Mouse (Mus musculus) adrenal gland, postnatal 25 days (tissue): ENCODE measurements around the gene Nxnl2. TPM values are rescaled to one million over a fixed set of nuclear protein-coding genes. Genes with fewer than 3 reads are reported as not detected.

Experiments used
- DNase-seq: peaks from one replicate; pipeline ENCODE4 v3.0.0; 2021; ENCODE audit warnings: mixed read lengths
- long read RNA-seq: library from polyadenylated mRNA; stranded (forward); transcript quantifications from one replicate; pipeline ENCODE4 v2.0.0, GENCODE M21; 2021
- total RNA-seq: library from RNA; stranded (reverse); gene quantifications from 2 replicates; pipeline ENCODE4 v1.2.3, GENCODE M21; 2021

Nxnl2 gene
- total RNA-seq = 0.30 TPM in 1 of 2 replicates, not detected in the other
- long read RNA-seq = 0 reads

DNA sequence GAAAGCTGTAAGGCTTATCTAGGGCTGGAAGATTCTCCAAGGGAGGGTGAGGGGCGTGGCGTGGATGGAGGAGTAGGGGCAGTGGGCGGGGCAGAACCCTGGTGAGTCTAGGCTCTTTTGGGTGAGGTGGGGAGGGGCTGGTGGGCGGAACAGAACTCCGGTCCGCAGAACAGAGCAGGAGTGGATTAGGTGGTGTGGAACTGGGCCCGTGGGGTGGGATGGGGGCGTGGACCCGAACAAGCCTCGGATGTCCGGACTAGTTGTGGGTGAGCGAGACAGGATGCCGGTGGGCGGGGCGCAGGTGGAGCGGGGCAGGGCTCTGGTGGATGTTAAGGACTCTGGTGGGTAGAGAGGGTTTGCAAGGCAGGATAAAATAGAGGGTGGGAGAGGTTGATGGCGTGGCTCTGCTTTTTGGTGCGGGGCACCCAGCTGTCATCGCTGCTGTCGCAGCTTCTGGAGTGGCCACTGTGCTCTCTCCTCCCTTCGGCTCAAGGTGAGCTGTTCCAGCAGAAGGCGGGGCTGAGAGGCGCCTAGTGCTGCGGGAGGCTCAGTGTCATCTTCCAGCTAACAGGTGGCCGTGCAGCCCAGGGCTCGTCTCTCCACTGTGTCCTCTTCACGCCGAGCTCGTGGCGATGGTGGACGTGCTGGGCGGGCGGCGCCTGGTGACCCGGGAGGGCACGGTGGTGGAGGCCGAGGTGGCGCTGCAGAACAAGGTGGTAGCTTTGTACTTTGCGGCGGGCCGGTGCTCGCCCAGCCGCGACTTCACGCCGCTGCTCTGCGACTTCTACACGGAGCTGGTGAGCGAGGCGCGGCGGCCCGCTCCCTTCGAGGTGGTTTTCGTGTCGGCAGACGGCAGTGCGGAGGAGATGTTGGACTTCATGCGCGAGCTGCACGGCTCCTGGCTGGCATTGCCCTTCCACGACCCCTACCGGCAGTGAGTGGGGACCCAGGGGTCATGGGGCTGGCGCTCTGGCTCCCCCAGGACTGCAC, at the start of gene Nxnl2:
Gene Nxnl2, plus strand, starts transcription at position 332 of the 990 bp plus-strand sequence.
- peak; percentile 57 for DNase-seq

GRCm38 (mm10) chr13:51121966-51122365, 48.9 kb upstream of the Nxnl2 start:
- DNase-seq = no peak

DNA sequence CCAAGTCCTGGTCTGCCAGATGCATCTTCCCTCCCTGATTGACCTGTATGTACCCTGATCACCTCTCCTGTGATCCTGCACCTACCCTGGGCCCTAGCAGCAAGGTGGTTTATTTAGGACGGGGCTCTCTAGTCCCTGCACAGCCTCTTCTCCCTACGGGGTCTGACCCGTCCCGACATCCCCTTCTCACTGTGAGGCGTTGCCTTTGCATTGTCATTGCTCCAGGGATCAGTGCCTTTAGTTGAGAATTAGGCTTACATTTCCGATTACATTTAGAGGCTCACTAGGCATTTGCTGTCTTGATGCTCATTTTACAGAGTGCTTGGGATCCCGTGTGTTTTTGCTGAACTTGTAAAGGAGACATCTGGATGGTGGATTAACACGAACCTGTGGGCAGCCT, 48.1 kb upstream of the Nxnl2 start:
- no peak for DNase-seq

DNA sequence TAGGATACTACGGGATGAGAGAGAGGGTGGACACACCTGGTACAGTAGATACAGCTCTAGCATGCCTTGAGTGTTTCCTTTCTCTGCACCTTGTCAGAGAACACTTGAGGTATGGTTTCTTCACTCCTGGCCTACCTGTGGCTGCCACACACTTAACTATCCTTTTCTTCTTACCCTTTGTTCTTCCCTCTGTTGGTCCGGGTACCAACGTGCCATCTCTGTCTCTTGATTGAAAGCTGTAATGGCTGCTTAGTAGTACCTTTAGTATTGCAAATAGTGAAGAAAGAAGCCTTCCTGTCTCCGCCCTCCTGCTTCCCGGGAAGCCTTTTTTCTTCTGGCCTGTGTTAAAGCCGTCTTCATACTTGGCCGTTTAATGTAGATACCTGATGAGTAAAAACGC, 45.5 kb upstream of the Nxnl2 start:
- no peak for DNase-seq

DNA sequence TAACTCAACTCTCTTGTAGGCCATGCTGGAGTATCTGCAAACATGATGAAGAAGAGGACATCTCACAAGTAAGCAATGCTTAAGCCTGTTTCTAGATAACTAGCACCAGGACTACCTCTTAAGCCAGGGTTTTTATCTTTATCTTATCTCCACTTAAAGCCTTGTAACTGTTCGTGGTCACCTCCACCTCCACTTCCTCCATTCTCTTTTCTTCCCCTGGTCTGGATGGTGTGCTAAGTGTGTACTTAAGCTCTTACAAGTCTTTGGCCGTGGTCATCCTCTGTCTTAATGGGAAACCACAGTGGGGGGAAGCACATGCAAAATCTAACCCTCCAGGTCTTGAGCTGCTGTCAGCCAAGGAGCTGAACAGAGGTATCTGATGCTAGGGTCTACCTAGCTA, 42.9 kb upstream of the Nxnl2 start:
- DNase-seq = no peak

- no peak for DNase-seq
Observed at GRCm38 (mm10) chr13:51128417-51128816, 42.4 kb upstream of the Nxnl2 start.

DNA sequence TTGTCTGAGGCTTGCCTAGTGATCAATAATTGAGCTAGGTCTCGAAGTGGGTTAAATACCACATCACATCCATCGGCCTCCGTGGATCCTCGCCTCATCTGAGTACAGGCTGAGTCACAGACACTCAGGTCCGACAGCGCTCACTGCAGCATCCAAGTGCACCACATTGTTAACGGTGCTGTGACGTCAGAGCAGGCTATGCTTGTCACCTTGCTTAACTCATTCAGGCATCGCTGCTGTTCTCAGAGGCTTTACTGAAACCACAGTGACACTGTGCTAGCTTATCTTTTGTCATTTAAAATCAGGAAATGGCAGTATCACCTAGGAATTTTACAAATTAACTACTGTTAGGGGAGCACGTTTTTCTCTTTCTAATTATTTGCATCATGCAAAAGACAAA, 39.6 kb upstream of the Nxnl2 start:
- DNase-seq = no peak

- no peak for DNase-seq
Observed at GRCm38 (mm10) chr13:51136315-51136714, 34.5 kb upstream of the Nxnl2 start.

DNA sequence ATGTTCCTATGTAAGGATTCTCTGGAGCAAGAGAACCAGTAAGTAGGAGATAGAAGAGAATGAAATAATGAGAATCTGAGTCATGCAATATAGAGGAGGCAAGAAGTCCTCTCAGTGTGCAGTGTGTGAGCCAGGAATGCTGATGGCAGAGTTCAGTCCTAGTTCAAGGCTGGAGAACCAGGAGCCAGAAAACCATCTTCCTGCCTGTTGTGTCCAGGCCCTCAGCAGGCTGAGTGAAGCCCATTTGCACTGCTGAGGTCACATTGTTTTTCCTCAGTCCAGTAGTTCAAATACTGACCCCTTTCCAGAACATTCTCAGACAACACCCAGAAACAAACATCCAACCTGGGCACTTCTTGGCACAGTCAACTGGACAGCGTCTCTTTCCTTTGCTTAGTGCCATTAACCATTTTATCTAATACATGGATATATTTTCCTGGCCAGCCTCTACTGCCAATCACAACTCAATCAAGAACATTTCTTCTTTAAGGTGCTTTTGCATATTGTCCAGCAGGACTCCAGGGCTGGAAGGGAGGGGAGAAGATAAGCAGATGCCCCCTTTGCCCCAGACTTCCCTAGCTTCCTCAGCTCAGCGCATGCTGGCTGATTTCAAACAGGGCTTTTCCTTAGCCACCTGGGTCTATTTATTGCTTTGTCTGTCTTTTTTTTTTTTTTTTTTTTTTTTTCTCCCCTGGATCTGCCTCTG, 33.7 kb upstream of the Nxnl2 start:
- peak; percentile 19 for DNase-seq

DNA sequence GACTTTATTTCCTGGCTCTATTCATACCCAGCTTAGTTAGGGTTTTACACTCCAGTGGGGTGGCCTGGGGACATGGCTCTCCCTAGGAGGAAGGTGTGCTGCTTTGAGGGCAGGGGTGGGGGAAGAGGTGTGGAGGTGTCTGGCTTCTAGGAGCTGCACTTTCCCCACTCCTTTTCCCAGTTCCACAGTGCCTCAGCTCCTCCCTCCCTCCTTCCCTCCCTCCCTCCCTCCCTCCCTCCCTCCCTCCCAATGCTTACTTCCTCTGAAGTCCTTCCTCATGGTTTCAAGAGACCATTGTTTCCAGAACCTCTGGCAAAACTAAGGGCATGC, 33.2 kb upstream of the Nxnl2 start:
- DNase-seq = no peak

DNA sequence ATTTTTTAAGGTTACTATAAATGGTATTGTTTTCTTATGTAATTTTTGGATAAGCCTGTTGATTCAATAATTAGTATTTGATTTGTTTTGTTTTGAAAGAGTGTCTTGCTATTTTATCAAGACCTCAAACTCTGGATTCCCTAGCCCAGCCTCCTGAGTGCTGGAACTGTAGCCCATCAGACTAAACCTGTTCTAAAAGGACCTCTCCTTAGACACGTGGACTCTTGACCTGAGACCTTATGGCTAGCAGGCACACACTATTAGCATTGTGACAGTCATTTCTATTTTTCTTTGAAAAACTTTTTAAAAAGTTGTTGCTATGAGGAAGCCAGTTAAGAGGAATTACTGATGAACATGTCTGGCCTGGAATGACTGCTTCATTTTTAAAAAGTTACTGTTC, 23.7 kb upstream of the Nxnl2 start:
- DNase-seq = no peak

GRCm38 (mm10) chr13:51152966-51153669, 17.7 kb upstream of the Nxnl2 start:
- DNase-seq = no peak

GRCm38 (mm10) chr13:51153670-51154030, 17.2 kb upstream of the Nxnl2 start:
- DNase-seq = no peak

- DNase-seq = peak; percentile 39
Observed at GRCm38 (mm10) chr13:51155178-51156013, 15.4 kb upstream of the Nxnl2 start.

- DNase-seq = peak; percentile 15
Observed at GRCm38 (mm10) chr13:51156014-51156386, 14.8 kb upstream of the Nxnl2 start.

DNA sequence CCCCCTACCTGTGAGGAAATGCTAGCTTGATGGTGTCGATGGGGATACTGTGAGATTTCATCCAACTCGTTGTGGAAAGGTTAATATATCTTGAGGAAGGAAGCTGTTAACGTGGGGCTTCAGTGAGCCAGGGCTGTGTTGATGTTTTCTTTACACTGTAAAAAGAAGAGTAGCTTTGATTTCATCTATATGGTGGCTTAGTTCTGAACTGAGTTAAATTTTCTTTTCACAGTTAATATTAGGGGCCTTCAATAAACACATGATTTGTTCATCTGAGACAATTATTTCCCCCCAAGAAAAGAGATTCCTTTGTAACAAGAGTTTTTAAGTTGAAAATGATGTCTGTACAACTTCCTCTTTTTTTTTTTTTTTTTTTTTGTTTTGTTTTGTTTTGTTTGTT, 13.5 kb upstream of the Nxnl2 start:
- DNase-seq = no peak

GRCm38 (mm10) chr13:51161672-51162071, 9.2 kb upstream of the Nxnl2 start:
- no peak for DNase-seq

DNA sequence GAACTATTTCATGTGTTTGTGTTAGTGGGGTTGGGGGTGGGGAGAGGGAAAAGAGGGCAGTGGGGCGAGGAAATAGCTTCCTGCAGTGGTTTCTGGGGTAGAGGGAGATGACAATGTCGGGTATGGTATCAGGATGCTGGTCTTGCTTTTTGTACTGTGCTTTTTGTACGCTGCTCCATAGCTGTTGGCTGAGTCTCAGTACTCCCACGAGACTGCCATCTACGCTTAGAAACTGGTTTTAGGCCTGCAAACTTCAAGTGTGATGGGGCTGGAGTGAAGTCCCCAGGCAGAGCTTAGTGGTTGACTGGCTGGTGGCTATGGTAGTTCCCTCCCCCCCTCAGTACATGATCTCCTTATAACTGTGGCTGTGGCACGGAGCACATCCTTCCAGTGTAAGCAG, 8.6 kb upstream of the Nxnl2 start:
- DNase-seq = no peak

- no peak for DNase-seq
Observed at GRCm38 (mm10) chr13:51166711-51167110, 4.1 kb upstream of the Nxnl2 start.

DNA sequence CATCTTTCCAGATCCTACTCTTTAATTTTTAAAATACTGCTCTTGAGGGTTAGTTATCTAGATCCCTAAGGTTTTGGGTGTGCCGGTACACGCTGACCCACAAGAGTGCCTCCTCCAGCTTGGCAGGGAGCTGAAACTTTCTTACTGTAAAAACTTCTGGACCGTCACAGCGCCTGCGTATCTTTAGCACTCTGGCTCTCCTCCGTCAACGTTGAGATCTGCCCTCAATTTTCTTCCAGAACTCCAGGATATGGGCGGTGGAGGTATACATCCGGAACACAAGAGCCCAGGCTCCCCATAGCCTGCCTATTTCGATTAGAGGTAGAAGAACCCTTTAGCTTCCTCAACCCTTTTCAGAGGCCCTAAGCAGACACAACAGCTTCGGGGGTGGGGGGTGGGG, 607 bp upstream of the Nxnl2 start:
- no peak for DNase-seq

DNA sequence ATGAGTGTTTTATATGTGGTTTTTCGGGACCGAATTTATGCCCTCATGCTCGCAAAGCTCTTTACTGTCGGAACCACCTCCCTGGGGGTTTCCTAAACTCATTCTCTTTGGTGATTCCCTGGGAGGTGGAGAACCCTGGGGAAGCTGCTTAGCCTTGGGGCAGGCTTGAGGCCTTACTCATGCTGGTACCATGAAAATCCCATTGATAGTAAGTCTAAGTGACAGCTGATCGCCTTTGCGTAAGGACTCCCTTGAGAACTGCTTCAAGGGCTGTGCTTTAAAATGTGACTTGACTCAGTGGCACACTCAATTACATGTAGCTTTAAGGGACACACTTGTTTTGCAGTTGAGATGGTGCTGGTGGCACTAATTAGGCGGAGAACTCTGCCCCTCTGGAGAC, 1.8 kb downstream of the Nxnl2 start:
- no peak for DNase-seq

GRCm38 (mm10) chr13:51178932-51179331, 8.1 kb downstream of the Nxnl2 start:
- no peak for DNase-seq
